Mouse (Mus musculus): ENCODE measurements at regions not wholly inside any gene's neighbourhood (a gene's known extent, or its start where the extent isn't known, plus 50 kb on each side); places are given as distances from the start of the nearest gene placed in this dataset.

DNA sequence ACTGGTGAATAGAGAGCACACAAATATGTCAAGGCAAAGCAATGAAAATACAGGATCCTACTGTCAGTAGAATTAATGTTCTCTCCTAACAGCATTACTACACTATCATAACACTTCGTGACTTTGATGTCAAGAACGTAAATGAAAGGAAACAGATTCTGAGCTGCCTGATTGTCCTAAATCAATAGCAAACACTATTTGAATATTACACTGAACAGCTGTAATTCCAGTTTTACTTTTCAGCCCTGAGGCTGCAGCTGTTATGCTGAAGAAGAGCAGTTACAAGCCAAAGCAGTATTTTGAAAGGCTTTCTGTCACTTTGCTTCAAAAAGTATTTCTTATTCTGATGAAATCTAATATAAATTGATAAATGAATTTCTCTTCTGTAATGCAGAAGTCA is 828.7 kb upstream of the Adgrl2 start:
- no peak for DNase-seq (ENCODE audit: low spot score in 2 of 2)

DNA sequence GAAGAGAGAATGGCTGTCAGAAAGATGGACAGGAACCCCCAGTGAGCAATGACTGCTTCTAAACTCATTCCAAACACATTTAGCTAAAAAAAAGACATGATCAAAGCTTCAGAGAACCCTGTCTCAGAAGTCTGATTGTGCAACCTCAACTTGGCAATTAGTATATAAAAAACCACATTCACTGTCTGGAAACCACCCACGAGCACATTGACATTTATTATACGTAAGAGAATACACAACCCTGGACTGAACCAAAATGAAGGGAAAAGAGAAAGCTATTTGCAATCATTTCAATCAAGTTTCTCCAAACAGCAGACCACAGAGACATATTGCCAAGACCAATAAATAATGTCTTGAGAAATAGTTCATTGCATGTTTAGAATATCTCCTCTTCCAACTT is 820.7 kb upstream of the Adgrl2 start:
- no peak for DNase-seq (ENCODE audit: low spot score in 2 of 2)

DNA sequence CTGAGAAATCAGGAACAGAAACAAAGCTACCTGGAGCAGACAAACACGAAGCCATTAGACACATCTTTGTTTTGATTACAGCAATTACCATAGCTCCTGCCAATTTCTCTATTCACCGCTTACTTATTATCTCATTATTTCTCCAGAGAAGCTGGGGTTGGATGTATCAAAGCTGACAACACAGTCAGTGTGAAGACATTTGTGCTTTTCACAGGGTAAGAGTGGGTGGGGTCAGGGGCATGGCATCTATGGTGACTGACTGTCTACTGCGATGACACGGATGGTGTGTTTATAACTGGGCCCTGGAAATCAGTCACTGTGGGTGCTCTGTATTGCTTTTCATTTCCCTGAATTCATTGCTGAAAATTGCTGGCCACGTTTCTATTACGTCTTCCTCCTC is 815.0 kb upstream of the Adgrl2 start:
- DNase-seq (ENCODE audit: low spot score in 2 of 2), result no peak

DNA sequence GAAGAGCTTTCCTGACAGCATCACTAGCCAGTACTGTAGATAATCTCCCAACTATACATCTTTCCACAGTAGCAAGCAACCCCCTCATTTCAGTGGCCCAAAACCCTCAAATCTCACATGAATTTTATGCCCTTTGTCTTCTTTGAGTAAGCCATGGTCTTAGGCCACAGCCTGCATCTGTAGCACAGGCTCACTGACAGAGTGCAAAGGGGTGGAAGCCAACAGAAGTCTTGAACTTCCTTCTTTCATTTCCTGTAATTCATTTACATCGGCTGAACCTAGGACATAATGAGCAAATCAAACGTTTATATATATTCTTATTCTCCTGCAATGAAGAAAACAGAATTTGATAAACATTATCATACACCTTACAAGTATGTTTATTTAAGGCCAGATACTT is 805.8 kb upstream of the Adgrl2 start:
- no peak for DNase-seq (ENCODE audit: low spot score in 2 of 2)

DNA sequence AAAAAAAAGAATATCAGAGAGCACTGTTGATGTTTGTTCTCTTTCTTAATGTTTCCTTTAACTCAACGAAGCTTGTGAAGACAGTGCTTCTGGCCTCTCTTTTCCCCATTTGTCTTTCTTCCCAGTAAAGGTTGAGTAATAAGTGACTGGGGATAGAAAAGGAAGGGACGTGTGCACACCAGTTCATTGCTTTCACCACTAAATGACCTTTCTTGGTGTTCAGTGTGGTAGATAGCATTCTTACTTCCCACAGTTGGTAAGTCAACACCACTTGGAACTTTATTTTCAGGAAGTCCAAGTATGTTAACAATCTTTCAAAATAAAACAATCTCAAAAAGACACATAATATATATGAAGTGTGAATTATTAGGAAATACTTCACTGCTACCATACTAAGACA is 801.2 kb upstream of the Adgrl2 start:
- no peak for DNase-seq (ENCODE audit: low spot score in 2 of 2)

DNA sequence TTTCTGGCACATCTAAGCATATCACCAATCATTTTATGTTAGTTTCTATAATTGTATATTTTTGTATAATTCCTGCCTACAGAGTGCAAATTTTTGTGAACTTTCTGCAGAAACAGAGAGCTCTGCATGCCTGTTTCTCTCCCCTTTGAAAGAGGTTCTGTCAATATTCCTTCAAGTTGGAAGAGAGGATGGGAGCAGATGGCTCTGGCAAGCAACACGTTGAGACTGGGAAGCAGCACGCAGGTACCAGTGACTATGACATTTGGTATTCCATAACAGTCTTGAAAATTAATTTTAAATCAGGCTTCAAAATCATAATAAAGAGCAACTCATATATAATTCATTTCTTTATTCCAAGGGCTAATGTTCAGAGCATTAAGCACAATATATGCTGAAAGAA is 795.7 kb upstream of the Adgrl2 start:
- DNase-seq (ENCODE audit: low spot score in 2 of 2), result no peak

DNA sequence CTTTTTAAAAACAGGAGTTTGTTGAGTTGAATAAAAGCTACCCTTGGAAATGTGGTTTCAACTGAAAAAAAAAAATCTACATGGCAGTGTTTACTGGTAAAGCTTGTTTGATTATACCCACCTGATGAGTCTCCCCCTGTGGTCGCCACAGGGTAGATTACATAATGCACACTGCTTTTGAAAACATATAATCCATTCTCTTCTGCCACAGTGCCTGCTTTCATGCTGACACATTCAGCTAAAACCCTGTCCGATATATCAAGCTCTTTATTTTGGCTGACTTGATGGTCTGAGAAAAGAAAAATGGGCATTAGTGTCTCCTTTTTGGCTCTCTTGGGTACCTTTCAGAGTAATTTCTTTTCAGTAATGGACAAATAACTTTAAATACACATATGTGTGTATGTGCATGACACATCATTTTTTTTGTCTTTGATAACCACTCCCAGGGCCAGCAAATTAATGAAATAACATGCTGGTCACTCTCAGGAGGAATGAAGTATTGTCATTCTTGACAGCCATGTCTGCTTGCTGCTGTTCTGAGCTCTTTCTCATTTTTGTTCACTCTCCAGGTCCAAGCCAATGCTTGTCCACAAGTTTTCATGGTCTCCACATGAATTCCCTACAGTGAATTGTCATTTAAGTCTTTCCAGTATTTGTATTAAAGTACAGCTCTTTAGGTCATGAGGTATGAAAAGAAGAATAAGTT is 793.7 kb upstream of the Adgrl2 start:
- DNase-seq (ENCODE audit: low spot score in 2 of 2), result no peak

DNA sequence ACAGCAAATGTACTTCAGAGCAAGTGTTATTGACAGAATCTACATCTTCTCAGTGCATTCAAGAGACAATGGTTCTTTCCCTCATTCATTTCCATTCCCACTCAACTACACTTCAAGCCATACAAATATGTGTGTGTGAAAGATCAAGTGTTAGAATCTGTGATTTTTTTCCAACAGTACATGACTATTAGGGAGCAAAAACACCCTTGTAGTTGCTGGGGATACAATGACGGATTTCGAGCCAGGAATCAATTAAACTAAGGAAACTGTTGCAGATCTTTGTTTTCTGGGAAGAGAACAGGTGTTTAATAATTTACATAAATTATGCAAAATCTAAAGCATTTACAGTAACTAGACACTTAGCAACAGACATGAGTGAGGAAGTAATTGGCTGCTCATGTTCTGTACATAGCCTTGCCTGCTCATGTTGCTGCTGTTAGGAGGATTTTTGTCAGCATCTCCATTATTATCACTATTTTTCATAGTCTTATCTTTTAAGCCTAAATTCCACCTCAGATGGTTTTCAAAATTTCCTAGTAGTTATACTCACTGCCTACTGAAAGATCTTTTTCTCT is 777.6 kb upstream of the Adgrl2 start:
- DNase-seq (ENCODE audit: low spot score in 2 of 2), result no peak

DNA sequence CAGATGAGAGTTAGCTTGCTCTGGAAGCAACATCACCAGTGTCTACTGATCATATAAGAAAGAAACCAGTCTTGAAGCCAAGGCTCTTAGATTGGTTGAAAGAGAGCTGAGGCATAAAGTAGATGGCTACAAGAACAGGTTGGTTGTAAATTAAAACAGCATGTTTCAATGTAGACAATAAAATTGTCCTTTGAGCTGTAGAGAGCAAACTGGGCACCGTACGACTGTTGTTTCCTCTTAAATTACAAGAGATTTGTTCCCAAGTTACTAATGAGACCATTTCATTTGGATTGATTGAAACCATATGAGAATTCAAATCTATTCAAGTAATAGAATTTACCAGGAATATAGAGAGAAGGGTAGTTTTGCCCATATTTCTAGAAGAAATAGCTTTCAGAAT is 770.9 kb upstream of the Adgrl2 start:
- no peak for DNase-seq (ENCODE audit: low spot score in 2 of 2)

DNA sequence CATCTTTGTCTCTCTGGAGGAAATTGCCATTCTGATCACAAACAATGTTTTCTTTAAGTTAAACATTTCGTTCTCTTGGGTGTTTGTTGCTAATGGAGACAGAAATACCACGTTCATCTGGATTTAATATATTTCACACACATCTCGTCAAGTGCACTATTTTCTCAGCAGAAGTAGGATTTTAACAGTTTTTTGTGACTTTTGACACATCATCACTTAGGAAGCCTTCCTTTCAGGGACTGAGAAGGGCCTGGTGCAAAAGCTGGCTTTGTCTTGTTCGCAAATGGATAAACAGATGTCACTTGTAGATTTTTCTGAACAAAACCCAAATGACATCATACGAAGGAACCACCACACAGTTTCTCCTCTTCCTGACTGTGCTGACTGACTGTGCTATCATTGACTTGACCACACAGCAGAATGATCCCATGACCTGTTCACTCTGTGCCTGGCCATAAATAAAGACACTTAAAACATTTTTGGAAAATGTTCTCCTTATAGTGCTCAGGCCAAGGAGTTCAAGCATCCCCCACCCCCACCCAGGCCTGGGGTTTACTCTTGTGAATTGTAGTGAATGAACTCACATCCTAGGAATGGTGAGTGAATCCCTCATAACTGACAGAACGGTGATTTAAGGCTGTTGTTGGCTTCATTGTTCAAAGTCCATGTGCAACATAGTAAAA is 767.7 kb upstream of the Adgrl2 start:
- no peak for DNase-seq (ENCODE audit: low spot score in 2 of 2)

DNA sequence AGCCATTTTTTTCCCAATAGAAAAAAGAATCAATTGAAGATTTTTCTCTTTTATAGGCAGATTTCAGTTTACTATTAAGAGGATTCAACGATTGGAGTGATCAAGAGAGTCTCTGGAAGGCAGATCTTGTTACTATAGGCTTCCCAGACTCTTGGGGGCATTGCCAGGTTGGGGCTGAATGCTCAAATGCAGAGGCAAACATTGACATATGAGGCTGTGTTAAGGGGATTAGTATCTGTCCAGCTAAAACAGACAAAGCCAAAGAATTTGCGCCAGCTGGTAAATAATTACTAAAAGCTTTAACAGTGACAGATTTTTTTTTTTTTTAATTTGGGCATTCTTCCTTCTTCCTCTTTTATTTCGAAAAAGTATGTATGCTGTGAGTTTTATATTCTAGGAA is 745.7 kb upstream of the Adgrl2 start:
- no peak for DNase-seq (ENCODE audit: low spot score in 2 of 2)

DNA sequence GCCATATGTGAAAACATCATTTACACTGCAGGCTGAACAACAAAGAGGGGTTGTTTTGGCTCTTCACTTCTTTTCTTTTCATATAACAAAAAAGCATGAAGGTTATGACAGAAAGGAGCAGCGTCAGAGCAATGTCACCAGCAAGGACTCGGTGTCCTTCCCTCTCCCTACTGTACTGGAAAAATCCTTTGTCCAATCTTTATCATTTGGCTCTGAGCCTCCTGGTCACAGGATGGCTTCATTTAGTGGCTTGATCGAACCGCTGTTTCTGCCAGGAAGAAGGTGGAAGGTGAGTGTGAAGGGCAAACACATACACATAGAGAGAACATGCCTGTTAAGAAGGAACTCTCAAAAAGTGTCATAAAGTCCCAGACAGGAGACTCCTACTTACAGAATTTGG is 735.9 kb upstream of the Adgrl2 start:
- no peak for DNase-seq (ENCODE audit: low spot score in 2 of 2)

DNA sequence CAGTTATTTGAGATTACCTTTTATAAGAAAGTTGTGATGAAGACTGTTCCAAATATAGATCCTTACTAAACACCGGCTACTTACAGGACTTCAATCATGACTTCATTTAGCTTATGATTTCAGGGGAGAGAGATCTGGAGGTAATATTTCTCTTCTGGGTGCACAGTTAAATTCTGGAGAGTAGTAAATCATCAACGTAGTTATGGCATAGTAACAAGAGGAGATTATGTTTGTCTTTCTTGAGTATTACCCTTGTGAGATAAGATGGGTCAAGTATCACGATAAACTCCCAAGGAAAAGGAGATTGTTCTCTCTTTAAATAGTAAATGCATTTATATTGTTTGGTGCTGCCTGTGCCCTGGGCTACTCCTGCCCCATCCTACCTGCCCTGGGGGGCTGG is 734.5 kb upstream of the Adgrl2 start:
- no peak for DNase-seq (ENCODE audit: low spot score in 2 of 2)

DNA sequence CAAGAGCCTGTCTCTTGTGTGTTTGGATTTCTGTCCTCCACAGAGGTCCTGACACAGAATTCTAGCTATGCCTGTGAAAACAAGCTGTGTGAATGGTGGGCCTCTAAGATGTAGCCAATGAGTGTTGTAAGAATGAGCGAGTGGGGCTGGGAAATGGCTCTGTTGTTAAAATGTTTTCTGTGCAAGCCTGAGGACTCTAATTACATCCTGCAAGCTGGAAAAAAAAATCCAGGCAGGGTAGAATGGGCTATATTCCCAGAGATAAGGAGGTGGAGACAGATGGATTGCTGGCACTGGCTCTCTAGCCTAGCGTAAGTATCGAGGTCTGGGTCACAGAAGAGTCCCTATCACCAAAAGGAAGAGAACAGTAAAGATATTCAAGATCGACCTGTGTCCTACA is 731.5 kb upstream of the Adgrl2 start:
- DNase-seq (ENCODE audit: low spot score in 2 of 2), result no peak

DNA sequence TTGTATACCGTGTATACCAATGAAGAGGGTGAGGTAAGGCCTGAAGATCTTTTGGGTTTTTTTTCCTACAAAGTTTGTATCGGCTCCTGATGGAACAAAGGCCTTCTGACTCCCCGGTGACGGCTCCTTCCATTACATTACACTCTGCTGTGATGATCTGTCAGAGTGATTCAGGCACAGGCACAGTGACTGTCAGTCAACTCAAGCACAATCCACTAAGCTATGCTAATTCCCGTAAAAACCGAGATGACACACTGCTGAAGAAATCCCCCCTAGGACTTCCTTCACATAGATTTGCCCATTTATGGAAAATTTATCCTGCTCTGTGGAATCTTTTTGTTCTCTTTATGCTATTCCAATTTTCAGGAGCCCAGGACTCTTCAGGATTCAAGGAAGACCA is 730.0 kb upstream of the Adgrl2 start:
- DNase-seq (ENCODE audit: low spot score in 2 of 2), result no peak

DNA sequence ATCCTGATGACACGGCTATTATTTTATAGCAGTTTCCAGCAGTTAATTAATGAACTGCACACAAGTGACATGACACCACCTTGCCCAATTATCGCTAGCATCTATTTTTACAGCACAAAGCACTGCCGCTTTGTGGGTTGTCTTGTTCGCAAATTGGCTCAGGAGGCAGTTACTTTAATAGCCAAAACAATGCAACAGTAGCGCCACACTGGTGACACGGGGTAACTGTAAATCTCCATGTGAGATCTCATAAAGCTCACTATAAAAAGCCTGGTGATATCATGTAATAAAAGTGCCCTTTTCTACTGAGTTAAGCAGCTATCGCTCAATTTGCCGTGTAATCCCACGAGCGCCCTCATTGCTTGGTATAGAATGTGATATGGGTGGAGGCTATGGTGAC is 715.4 kb upstream of the Adgrl2 start:
- DNase-seq (ENCODE audit: low spot score in 2 of 2), result no peak

DNA sequence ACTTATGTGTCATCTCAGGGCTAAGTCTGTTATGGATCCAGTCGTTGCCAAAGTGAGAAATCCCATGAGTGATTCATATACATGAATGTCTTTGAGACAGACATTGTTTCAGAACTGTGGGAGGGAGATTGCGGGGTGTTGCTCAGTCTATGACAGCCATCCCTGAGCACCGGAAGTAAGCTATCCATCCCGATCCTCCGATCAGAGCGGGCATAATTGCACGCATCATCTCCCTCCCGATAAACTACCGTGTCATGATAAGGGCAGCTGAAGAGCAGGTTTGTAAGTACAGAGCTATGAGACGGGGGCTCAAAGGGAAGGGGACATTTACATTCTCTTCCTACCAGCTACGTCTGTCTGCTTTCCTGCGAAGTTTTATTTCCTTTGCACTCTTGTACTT is 715.0 kb upstream of the Adgrl2 start:
- DNase-seq (ENCODE audit: low spot score in 2 of 2), result no peak

DNA sequence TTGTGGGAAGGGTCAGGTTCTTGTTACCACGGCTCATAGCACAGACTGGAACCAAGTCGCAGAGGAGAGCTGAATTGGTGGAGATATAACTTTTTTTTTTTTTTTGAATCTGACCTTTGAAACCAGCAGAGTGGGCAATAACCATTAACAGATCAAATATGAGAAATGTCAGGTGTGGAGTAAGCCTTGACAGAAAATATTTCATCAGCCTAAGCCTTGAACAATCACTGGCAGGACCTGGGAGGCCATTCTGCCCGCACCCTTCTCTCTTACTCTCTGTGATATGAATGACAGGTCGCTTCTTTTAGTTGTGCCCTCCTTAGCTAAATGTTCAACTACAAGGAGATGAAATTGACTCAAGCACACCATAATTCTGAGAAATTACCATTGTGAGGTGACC is 714.1 kb upstream of the Adgrl2 start:
- DNase-seq (ENCODE audit: low spot score in 2 of 2), result no peak

DNA sequence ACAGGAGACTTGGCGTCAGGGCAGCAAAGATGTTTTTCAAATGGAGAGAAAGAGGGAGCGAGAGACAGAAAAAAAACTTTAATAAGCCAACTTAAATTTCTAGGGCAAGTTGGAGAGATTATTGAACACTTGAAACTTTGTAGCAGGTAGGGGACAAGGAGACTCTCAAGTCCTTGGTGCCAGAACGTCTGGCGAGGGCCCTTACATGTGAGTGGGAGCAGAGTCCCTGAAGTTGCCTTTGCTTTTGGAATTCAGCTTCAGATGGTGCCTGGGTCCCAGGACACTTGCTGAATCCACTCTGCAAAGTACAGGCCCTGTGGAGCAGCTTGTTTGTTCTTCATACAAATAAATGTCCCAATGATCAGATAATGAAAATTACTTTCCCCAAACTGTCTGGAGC is 693.2 kb upstream of the Adgrl2 start:
- DNase-seq (ENCODE audit: low spot score in 2 of 2), result no peak

DNA sequence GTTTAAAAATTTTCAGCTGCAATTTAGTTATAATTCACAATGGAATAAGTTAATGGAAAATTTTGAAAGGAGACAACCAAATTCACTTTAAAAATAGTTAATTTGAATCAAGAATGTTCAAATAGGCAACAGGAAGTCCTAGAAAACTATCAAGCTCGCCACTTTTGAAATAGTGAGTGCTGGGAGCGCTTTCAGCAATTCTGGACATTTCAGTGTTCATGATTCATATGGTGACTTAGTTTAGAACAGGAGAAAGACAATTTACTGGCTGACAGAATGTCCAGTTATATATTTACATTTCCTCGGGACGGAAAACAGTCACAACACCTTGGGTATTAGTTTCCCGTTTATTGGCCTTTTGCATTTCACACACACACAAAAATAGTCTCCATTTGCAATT is 691.9 kb upstream of the Adgrl2 start:
- no peak for DNase-seq (ENCODE audit: low spot score in 2 of 2)

DNA sequence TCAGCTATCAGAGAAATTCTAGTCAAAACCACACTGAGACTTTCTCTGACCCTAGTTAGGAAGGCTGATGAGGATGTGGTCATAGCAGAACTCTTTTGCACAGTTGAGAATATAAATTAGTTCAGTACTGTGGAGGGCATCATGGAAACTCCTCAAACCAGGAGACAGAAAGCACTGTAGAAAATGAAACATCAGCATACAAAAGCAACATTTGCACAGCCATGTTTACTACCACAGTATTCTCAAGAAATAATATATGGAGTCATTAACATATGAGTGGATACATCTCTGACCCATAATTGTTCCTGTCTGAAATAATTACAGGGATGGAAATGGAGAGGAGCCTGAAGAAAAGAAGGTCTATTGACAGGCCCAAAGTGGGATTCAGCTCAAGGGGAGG is 683.6 kb upstream of the Adgrl2 start:
- no peak for DNase-seq (ENCODE audit: low spot score in 2 of 2)

DNA sequence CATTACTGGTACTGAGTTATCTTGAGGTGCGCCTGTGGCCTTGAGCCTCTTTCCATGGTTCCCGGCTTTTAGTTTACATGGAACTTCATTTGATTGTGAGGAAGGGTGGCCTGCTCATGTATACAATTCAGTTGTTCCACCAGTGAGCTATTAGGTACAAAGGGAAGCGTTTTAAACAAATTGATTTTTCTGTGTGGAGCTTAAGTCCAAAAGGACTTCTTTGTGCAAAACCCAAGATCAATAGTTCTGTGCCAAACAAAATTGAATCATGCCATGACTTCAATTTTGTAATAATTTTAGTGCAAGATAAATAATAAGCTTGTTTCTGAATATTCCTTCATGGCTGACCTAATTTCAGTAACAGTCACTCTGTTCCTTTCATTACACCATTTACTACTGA is 674.3 kb upstream of the Adgrl2 start:
- DNase-seq (ENCODE audit: low spot score in 2 of 2), result no peak

DNA sequence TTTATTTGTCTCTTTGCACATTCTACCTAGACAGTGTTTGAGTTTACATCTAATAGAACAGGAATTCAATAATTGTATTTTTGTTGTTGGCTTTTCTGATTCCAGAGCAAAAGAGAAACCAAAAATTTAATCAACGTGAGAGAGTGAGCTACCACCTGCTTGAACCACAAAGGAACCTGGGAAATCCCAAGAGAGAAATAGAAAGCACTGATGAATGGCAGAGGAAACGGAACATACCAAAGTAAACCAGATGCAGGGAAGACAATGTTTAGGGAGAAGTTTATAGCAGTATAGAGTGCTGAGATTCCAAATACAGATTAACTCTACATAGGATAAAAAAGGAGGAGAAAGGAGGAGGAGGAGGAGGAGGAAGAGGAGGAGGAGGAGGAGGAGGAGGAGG is 648.0 kb upstream of the Adgrl2 start:
- no peak for DNase-seq (ENCODE audit: low spot score in 2 of 2)
